Comparison of ENCODE assay signal across 10 mouse cellular contexts in the genomic region with DNA sequence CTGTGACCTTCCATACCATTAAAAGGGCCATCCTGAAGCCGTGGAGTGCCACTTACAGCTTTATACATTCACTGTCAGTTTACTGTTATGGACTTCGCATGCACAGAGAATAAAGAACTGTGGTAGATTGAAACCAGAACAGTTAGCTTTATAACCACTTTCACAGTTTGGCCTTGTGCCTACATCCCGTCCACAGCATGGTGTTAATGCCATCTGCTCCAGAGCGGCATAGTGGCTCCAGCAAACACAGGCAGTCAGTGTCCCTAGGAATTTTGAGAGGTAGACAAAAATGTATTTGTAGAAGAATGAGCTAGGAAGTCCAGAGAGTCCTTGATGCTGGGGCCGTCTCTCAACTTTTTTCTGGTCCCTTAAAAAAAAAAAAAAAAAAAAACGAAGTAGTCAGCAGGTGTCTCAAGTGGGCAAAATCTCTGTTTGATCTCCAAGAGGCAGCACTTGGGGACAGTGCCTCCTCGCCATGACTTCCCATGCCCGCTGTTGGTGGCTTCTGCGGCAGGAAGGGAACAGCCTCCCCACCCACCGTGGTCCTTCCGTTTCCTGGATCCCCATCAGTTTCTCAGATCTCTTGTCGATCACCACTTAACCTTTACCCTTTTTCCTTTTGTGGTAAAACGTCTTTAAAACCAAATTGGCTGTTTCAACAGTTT.
DNase-seq lines count a peak whose midpoint lies in the region; ATAC-seq and TF ChIP-seq lines count a peak whose summit lies in the region.
"Had no signal": no experiment of that assay in that cellular context is flagged by ENCODE, and none has a peak within 500 bp of the region (broad histone marks: within the 10 kb centered on the region; RNA-seq: fewer than 3 reads in every experiment).

No protein-coding gene starts in this region.

- no peak for TF ChIP-seq POLR2A in cerebellum, adult 2 months (IDR thresholded peaks at IDR 0.05; ENCODE audit: borderline replicate concordance, insufficient read depth, low read length)

- TF ChIP-seq CTCF in cerebellum, adult 2 months (IDR thresholded peaks at IDR 0.05; ENCODE audit: borderline replicate concordance, insufficient read depth, low read depth, low read length): no peak

- H3K9me3 ChIP-seq in heart, embryonic 15.5 days (replicated peaks): no peaks in the 10 kb centered on the region

- no peaks in the 10 kb centered on the region for H3K36me3 ChIP-seq in heart, embryonic 15.5 days

- no peak for DNase-seq in heart, postnatal 25 days (ENCODE audit: low spot score)
- DNase-seq in CD4-positive helper T cell, adult 2 months (ENCODE audit: low read depth, low spot score): peak; percentile 85
- peak; percentile 86 to 93 for DNase-seq in cerebellum, adult 2 months
- no peak for DNase-seq in embryo, embryonic 9.5 days (ENCODE audit: extremely low spot score)
- no peak for DNase-seq in Muller cell, postnatal 12 days (ENCODE audit: inconsistent ontology term)
- DNase-seq: kidney, adult 2 months; midbrain, embryonic 14.5 days had no signal

- intact Hi-C loops in heart, postnatal 25 days (cut with DNase I): no loop called here

- H3K4me1 ChIP-seq in heart, embryonic 15.5 days (replicated peaks): peaks cover 6% of the 10 kb centered on the region
- peaks cover 5% of the 10 kb centered on the region; the same call in 1 of the 2 replicates for H3K4me1 ChIP-seq in cerebellum, adult 2 months (ENCODE audit: control insufficient read depth, insufficient read depth, low read length)

- H3K27me3 ChIP-seq in heart, embryonic 15.5 days: no peaks in the 10 kb centered on the region
- H3K27me3 ChIP-seq in cerebellum, adult 2 months (ENCODE audit: control insufficient read depth, insufficient read depth, low read length): no peaks in the 10 kb centered on the region

- no peak overlapping the region for H3K9ac ChIP-seq in heart, embryonic 15.5 days

- no peak overlapping the region for H3K4me3 ChIP-seq in heart, embryonic 15.5 days
- no peak overlapping the region for H3K4me3 ChIP-seq in cerebellum, adult 2 months (replicated peaks; ENCODE audit: insufficient read depth, low read depth, low read length)

- WGBS in heart, embryonic 15.5 days: 67% methylated on average over 13 of the region's 13 CpGs
- 14% methylated on average over 13 of the region's 13 CpGs for WGBS in cerebellum, adult 2 months

- H3K4me2 ChIP-seq in heart, embryonic 15.5 days: no peak overlapping the region

- no peak for ATAC-seq in heart, embryonic 15.5 days (replicated peaks; ENCODE audit: insufficient number of reproducible peaks, insufficient read depth, low FRiP score, low read depth)
- ATAC-seq in megakaryocyte, adult 5-6 weeks (ENCODE audit: poor library complexity, severe bottlenecking): peak; percentile 69
- ATAC-seq in monocyte, adult 5-6 weeks (replicated peaks; ENCODE audit: insufficient number of reproducible peaks, low FRiP score, low TSS enrichment, poor library complexity, severe bottlenecking): no peak

- H3K27ac ChIP-seq in heart, embryonic 15.5 days: peak overlapping the region; percentile 37; the same call in 1 of the 2 replicates
- H3K27ac ChIP-seq in cerebellum, adult 2 months (ENCODE audit: insufficient read depth, low read length): no peak overlapping the region

Comparison
In these comparisons a context has a peak if more than half of its experiments do, and no peak if none do; other contexts are left out.
1. DNase-seq: peak in CD4-positive helper T cell, adult 2 months (single experiment) and cerebellum, adult 2 months (2 of 2); none in heart, postnatal 25 days (single experiment), embryo, embryonic 9.5 days (single experiment) and Muller cell, postnatal 12 days (single experiment).